Comparison of ENCODE assay signal across 14 mouse cellular contexts in genomic region chr5:134226946-134227345, GRCm38 (mm10). TPM values are rescaled to one million over a fixed set of nuclear protein-coding genes. Genes with fewer than 3 reads are reported as not detected.
DNase-seq lines count a peak whose midpoint lies in the region; ATAC-seq and TF ChIP-seq lines count a peak whose summit lies in the region.
"Had no signal": no experiment of that assay in that cellular context is flagged by ENCODE, and none has a peak within 500 bp of the region (broad histone marks: within the 10 kb centered on the region; RNA-seq: fewer than 3 reads in every experiment).

No protein-coding gene starts in this region.

- no peak for TF ChIP-seq CTCF in Patski (IDR thresholded peaks at IDR 0.05)
- no peak for TF ChIP-seq CTCF in liver, postnatal 0 days (IDR thresholded peaks at IDR 0.05; ENCODE audit: low read depth)

- no peaks in the 10 kb centered on the region for H3K36me3 ChIP-seq in forebrain, embryonic 14.5 days (ENCODE audit: control insufficient read depth, insufficient read depth, low read length)
- no peaks in the 10 kb centered on the region for H3K36me3 ChIP-seq in forebrain, embryonic 16.5 days (ENCODE audit: control insufficient read depth, insufficient read depth)
- H3K36me3 ChIP-seq in liver, embryonic 15.5 days (replicated peaks) = no peaks in the 10 kb centered on the region
- peaks cover 9% of the 10 kb centered on the region for H3K36me3 ChIP-seq in liver, postnatal 0 days (replicated peaks; ENCODE audit: insufficient read depth, low read length)

- in situ Hi-C loops in Patski (cut with MboI; ENCODE audit: low pct_unique_long_range_greater_than_20kb) = no loop called here

- 81% methylated on average over 12 of the region's 12 CpGs for WGBS in forebrain, embryonic 14.5 days
- WGBS in forebrain, embryonic 16.5 days = 77% methylated on average over 12 of the region's 12 CpGs
- WGBS in liver, embryonic 15.5 days (ENCODE audit: insufficient replicate concordance) = 62% methylated on average over 12 of the region's 12 CpGs
- WGBS in liver, postnatal 0 days (ENCODE audit: insufficient replicate concordance) = 65% methylated on average over 12 of the region's 12 CpGs

- no peak for DNase-seq in forebrain, embryonic 14.5 days (ENCODE audit: low spot score)
- DNase-seq in liver = no peak
- no peak for DNase-seq in Patski (ENCODE audit: low read depth, low spot score)
- no peak for DNase-seq in liver, postnatal 0 days
- no peak for DNase-seq in layer of hippocampus, postnatal 14 days (ENCODE audit: low spot score in 2 of 2)
- no peak for DNase-seq in gastrocnemius, postnatal 36 days
- DNase-seq: cerebellum, adult 18-20 months; gastrocnemius, postnatal 14 days had no signal

- H3K4me2 ChIP-seq in forebrain, embryonic 14.5 days (ENCODE audit: low read length) = no peak overlapping the region
- H3K4me2 ChIP-seq in forebrain, embryonic 16.5 days (ENCODE audit: low read length) = no peak overlapping the region
- peak overlapping the region; percentile 30 for H3K4me2 ChIP-seq in liver, embryonic 15.5 days
- peak overlapping the region; percentile 56 for H3K4me2 ChIP-seq in liver, postnatal 0 days (ENCODE audit: low read depth, low read length)

- POLR2A ChIA-PET in Patski (lab: Charles Lee) = no interaction called here

- intact Hi-C loops in gastrocnemius, postnatal 36 days (cut with DNase I) = loop anchor here (5.0 kb wide), 1 partner anchor 115 kb away; no protein-coding TSS in a partner anchor

- H3K27me3 ChIP-seq in forebrain, embryonic 14.5 days (replicated peaks; ENCODE audit: control insufficient read depth, insufficient read depth, low read length) = no peaks in the 10 kb centered on the region
- peaks cover 4% of the 10 kb centered on the region; the same call in 1 of the 2 replicates for H3K27me3 ChIP-seq in forebrain, embryonic 16.5 days (replicated peaks; ENCODE audit: control insufficient read depth, insufficient read depth, low read length)
- H3K27me3 ChIP-seq in liver, embryonic 15.5 days = peaks cover 9% of the 10 kb centered on the region
- no peaks in the 10 kb centered on the region for H3K27me3 ChIP-seq in Patski
- H3K27me3 ChIP-seq in liver, postnatal 0 days (ENCODE audit: insufficient read depth, low read length) = peaks cover 5% of the 10 kb centered on the region; the same call in 1 of the 2 replicates

- CTCF ChIA-PET in Patski (lab: Charles Lee) = no interaction called here

- ATAC-seq in forebrain, embryonic 14.5 days = no peak
- no peak for ATAC-seq in forebrain, embryonic 16.5 days
- no peak for ATAC-seq in liver, embryonic 15.5 days (ENCODE audit: insufficient read depth)
- peak; percentile 4 for ATAC-seq in Patski
- ATAC-seq in liver, postnatal 0 days = no peak
- ATAC-seq: activated CD4-positive, CD25-positive, alpha-beta regulatory T cell, adult 4 months; inflammation-experienced regulatory T-cells, adult 6 months had no signal

- H3K4me3 ChIP-seq in forebrain, embryonic 14.5 days (ENCODE audit: low read depth, low read length) = no peak overlapping the region
- no peak overlapping the region for H3K4me3 ChIP-seq in forebrain, embryonic 16.5 days (replicated peaks; ENCODE audit: low read length)
- peak overlapping the region; percentile 39 for H3K4me3 ChIP-seq in liver, embryonic 15.5 days (replicated peaks)
- peak overlapping the region; percentile 44 for H3K4me3 ChIP-seq in liver, postnatal 0 days (ENCODE audit: low read depth, low read length)
- H3K4me3 ChIP-seq: left cerebral cortex, adult 2 months had no signal

- H3K4me1 ChIP-seq in forebrain, embryonic 14.5 days (ENCODE audit: control insufficient read depth, insufficient read depth, low read length) = no peaks in the 10 kb centered on the region; the same call in 1 of the 2 replicates
- H3K4me1 ChIP-seq in forebrain, embryonic 16.5 days (replicated peaks; ENCODE audit: control insufficient read depth, insufficient read depth, low read length) = peaks cover 2% of the 10 kb centered on the region; the same call in 1 of the 2 replicates
- H3K4me1 ChIP-seq in liver, embryonic 15.5 days (replicated peaks) = peaks cover 13% of the 10 kb centered on the region
- H3K4me1 ChIP-seq in liver, postnatal 0 days (ENCODE audit: insufficient read depth) = peaks cover 6% of the 10 kb centered on the region

- 0 out of 2 replicates have a peak overlapping the region, but pooled peaks have one; percentile 8 for H3K9ac ChIP-seq in forebrain, embryonic 14.5 days (ENCODE audit: low read length)
- H3K9ac ChIP-seq in forebrain, embryonic 16.5 days (replicated peaks; ENCODE audit: low read depth, low read length) = no peak overlapping the region
- H3K9ac ChIP-seq in liver, embryonic 15.5 days = no peak overlapping the region
- peak overlapping the region; percentile 26; the same call in 1 of the 2 replicates for H3K9ac ChIP-seq in liver, postnatal 0 days (replicated peaks)

- H3K27ac ChIP-seq in forebrain, embryonic 14.5 days (ENCODE audit: low read depth, low read length) = no peak overlapping the region
- H3K27ac ChIP-seq in forebrain, embryonic 16.5 days (ENCODE audit: low read length) = no peak overlapping the region
- H3K27ac ChIP-seq in liver, embryonic 15.5 days (replicated peaks) = no peak overlapping the region
- no peak overlapping the region for H3K27ac ChIP-seq in liver, postnatal 0 days (ENCODE audit: low read depth)
- H3K27ac ChIP-seq: left cerebral cortex, adult 2 months had no signal

- H3K9me3 ChIP-seq in forebrain, embryonic 14.5 days (replicated peaks; ENCODE audit: control insufficient read depth, low read length) = no peaks in the 10 kb centered on the region
- H3K9me3 ChIP-seq in forebrain, embryonic 16.5 days (ENCODE audit: control insufficient read depth, low read length) = no peaks in the 10 kb centered on the region
- H3K9me3 ChIP-seq in liver, embryonic 15.5 days (replicated peaks) = no peaks in the 10 kb centered on the region
- no peaks in the 10 kb centered on the region for H3K9me3 ChIP-seq in liver, postnatal 0 days (ENCODE audit: low read length)
- H3K9me3 ChIP-seq: G1E had no signal

- no peak for TF ChIP-seq EP300 in liver, postnatal 0 days (IDR thresholded peaks at IDR 0.05; ENCODE audit: low read depth)

RNA-seq across cellular contexts. Expression of gene Ncf1, which starts 2.5 kb away (rescaled TPM):
- 2.2 and 2.7 TPM in 2 replicates for polyA plus RNA-seq in forebrain, embryonic 14.5 days (2014; fragmentation: Nextera tagmentation; extraction: Ambion mirVana)
- polyA plus RNA-seq in forebrain, embryonic 16.5 days (2015; fragmentation: Nextera tagmentation; extraction: Ambion mirVana) = 1.8 and 2.7 TPM in 2 replicates
- polyA plus RNA-seq in liver, embryonic 15.5 days (2015; fragmentation: Nextera tagmentation; extraction: Ambion mirVana) = 25.8 and 27.7 TPM in 2 replicates
- 0.08 TPM for polyA plus RNA-seq in Patski (2021)
- 24.4 and 26.0 TPM in 2 replicates for polyA plus RNA-seq in liver, postnatal 0 days (2015; fragmentation: Nextera tagmentation; extraction: Ambion mirVana)
- total RNA-seq in layer of hippocampus, postnatal 14 days (2021) = 1 to 10 TPM; 8.2 to 9.1 TPM
- total RNA-seq in gastrocnemius, postnatal 36 days (2021) = 1 to 10 TPM; 1.9 to 2.5 TPM

RNA-seq across cellular contexts. Expression of gene Gtf2ird2, which starts 43.1 kb away (rescaled TPM):
- 5.7 and 7.7 TPM in 2 replicates for polyA plus RNA-seq in forebrain, embryonic 14.5 days (2014; fragmentation: Nextera tagmentation; extraction: Ambion mirVana)
- polyA plus RNA-seq in forebrain, embryonic 16.5 days (2015; fragmentation: Nextera tagmentation; extraction: Ambion mirVana) = 11.6 and 12.5 TPM in 2 replicates
- 1.8 and 2.3 TPM in 2 replicates for polyA plus RNA-seq in liver, embryonic 15.5 days (2015; fragmentation: Nextera tagmentation; extraction: Ambion mirVana)
- polyA plus RNA-seq in Patski (2021) = 11.1 TPM
- 1.8 and 2.1 TPM in 2 replicates for polyA plus RNA-seq in liver, postnatal 0 days (2015; fragmentation: Nextera tagmentation; extraction: Ambion mirVana)
- 10 to 100 TPM; 13.1 to 17.9 TPM for total RNA-seq in layer of hippocampus, postnatal 14 days (2021)
- total RNA-seq in gastrocnemius, postnatal 36 days (2021) = 1 to 10 TPM; 5.1 to 5.6 TPM

RNA-seq across cellular contexts. Expression of gene Rcc1l, which starts 50.4 kb away (rescaled TPM):
- 20.1 and 20.4 TPM in 2 replicates for polyA plus RNA-seq in forebrain, embryonic 14.5 days (2014; fragmentation: Nextera tagmentation; extraction: Ambion mirVana)
- polyA plus RNA-seq in forebrain, embryonic 16.5 days (2015; fragmentation: Nextera tagmentation; extraction: Ambion mirVana) = 23.6 and 24.1 TPM in 2 replicates
- 12.1 and 13.8 TPM in 2 replicates for polyA plus RNA-seq in liver, embryonic 15.5 days (2015; fragmentation: Nextera tagmentation; extraction: Ambion mirVana)
- 44.6 TPM for polyA plus RNA-seq in Patski (2021)
- polyA plus RNA-seq in liver, postnatal 0 days (2015; fragmentation: Nextera tagmentation; extraction: Ambion mirVana) = 10.2 and 10.8 TPM in 2 replicates
- total RNA-seq in layer of hippocampus, postnatal 14 days (2021) = 10 to 100 TPM; 14.8 to 17.5 TPM
- total RNA-seq in gastrocnemius, postnatal 36 days (2021) = 10 to 100 TPM; 19.7 to 24.1 TPM

Comparison
In these comparisons a context has a peak if more than half of its experiments do, and no peak if none do; other contexts are left out.
1. H3K9ac ChIP-seq: peak in forebrain, embryonic 14.5 days (single experiment) and liver, postnatal 0 days (single experiment); none in forebrain, embryonic 16.5 days (single experiment) and liver, embryonic 15.5 days (single experiment).
2. H3K4me2 ChIP-seq: peak in liver, embryonic 15.5 days (single experiment) and liver, postnatal 0 days (single experiment); none in forebrain, embryonic 14.5 days (single experiment) and forebrain, embryonic 16.5 days (single experiment).
3. H3K4me3 ChIP-seq: peak in liver, embryonic 15.5 days (single experiment) and liver, postnatal 0 days (single experiment); none in forebrain, embryonic 14.5 days (single experiment) and forebrain, embryonic 16.5 days (single experiment).